Mouse (Mus musculus) cerebellum, adult 2 months (tissue): ENCODE results near the gene Vps16.

Experiments used
- CTCF ChIP-seq: fragments of 200-500 bp; IDR thresholded peaks from 2 replicates; pipeline ENCODE4 v1.5.1; 2011; ENCODE audit warnings: low read depth, mild to moderate bottlenecking, control low read depth, low read length, moderate library complexity, borderline replicate concordance; ENCODE audit not compliant: insufficient read depth
- POLR2A ChIP-seq: fragments of 200-500 bp; IDR thresholded peaks from 2 replicates; pipeline ENCODE4 v1.6.1; 2011; ENCODE audit warnings: low read length, control low read depth, borderline replicate concordance; ENCODE audit not compliant: insufficient read depth

DNA sequence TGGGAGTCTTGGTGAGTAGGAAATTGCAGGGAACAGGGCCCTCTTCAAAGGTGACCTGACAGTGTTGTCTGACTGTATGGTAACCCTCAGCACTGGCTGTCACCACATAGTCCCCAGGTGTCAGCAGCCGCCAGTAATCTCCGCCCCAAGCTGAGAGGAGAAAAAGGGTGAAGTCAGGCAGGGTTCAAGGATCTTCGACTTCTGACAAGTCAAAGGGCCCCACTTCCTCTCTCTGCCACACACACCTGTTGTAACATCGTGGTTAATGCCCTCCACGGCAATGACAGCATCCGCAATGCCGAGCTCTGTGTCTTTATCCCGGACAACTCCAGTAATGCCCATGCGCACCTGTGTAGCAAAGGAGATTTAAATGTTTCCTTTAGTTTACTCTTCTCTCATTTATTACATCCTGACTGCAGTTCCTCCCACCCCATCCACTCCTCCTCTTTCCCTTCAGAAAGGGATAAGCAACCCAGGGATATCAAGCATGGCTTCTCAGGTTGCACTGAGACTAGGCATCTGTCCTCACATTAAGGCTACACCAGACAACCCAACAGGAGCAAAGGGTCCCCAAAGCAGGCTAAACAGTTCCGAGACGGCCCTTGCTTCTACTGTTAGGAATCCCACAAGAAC is 33.0 kb upstream of the Vps16 start:
- TF ChIP-seq CTCF (no peak), POLR2A (no peak)
